Mouse (Mus musculus): ENCODE data around the gene Map6d1.

Gene Map6d1

GRCm38 (mm10) chr16:20191161-20191882, 49.8 kb downstream of the Map6d1 start:
- no peak for DNase-seq (ENCODE audit: inconsistent ontology term)

- no peak for DNase-seq (ENCODE audit: inconsistent ontology term)
Measured at GRCm38 (mm10) chr16:20185368-20185767, 55.8 kb downstream of the Map6d1 start.
